Mouse (Mus musculus) lung, postnatal 0 days (tissue): ENCODE data around the gene C1qtnf4.

ENCODE experiments used
- CTCF ChIP-seq: IDR thresholded peaks from 2 replicates; pipeline ENCODE4 v1.5.1; 2016; ENCODE audit warnings: antibody characterized with exemption, mild to moderate bottlenecking
- EP300 ChIP-seq: IDR thresholded peaks from 2 replicates; pipeline ENCODE4 v1.6.1; 2016; ENCODE audit warnings: antibody characterized with exemption, mild to moderate bottlenecking, control low read depth

DNA sequence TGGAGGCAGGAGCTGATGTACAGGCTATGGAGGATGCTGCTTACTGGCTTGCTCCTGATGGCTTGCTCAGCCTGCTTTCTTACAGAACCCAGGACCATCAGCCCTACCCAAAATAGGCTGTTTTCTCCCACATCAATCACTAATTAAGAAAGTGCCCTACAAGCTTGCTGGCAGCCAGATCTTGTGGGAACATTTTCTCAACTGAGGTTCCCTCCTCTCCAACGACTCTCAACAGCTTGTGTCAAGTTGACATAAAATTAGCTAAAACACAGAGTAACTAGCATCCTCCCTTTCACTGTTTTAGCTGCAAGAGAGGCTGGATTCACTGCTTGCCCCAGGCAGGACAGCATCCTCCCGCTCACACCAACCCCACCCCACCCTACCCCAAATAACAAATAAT, 3.8 kb upstream of the C1qtnf4 start:
- TF ChIP-seq CTCF (no peak), EP300 (no peak)
